In genomic region chr11:65158658-65158990, GRCm38 (mm10) we compare ENCODE assay signal across 31 mouse cellular contexts. TPM values are rescaled to one million over a fixed set of nuclear protein-coding genes. Genes with fewer than 3 reads are reported as not detected.
"Had no signal": no experiment of that assay in that cellular context is flagged by ENCODE, and none has a peak within 500 bp of the region (broad histone marks: within the 10 kb centered on the region; RNA-seq: fewer than 3 reads in every experiment).

No protein-coding gene starts in this region.

- H3K36me3 ChIP-seq: heart, embryonic 12.5 days; hindbrain, embryonic 10.5 days; hindbrain, embryonic 12.5 days; intestine, embryonic 15.5 days; limb, embryonic 10.5 days; limb, embryonic 12.5 days; liver, embryonic 13.5 days had no signal

- H3K27ac ChIP-seq: gastrocnemius, adult 2 months; heart, adult 2 months; hindbrain, embryonic 10.5 days; hindbrain, embryonic 12.5 days; hindbrain, embryonic 14.5 days; intestine, embryonic 15.5 days; layer of hippocampus, adult 2 months; left cerebral cortex, adult 2 months; limb, embryonic 10.5 days; limb, embryonic 12.5 days; liver, embryonic 13.5 days had no signal

- H3K4me3 ChIP-seq: gastrocnemius, adult 2 months; heart, adult 2 months; heart, embryonic 12.5 days; hindbrain, embryonic 10.5 days; hindbrain, embryonic 12.5 days; intestine, embryonic 15.5 days; layer of hippocampus, adult 2 months; left cerebral cortex, adult 2 months; limb, embryonic 10.5 days; limb, embryonic 12.5 days; liver, embryonic 13.5 days had no signal

- H3K27me3 ChIP-seq: heart, embryonic 12.5 days; intestine, embryonic 15.5 days had no signal

- H3K4me1 ChIP-seq: liver, embryonic 13.5 days had no signal

- ATAC-seq: hindbrain, embryonic 16.5 days; inflammation-experienced regulatory T-cells, adult 6 months; intestine, embryonic 15.5 days; intestine, postnatal 0 days had no signal

- H3K9me3 ChIP-seq: heart, embryonic 12.5 days; hindbrain, embryonic 10.5 days; hindbrain, embryonic 12.5 days; intestine, embryonic 15.5 days; limb, embryonic 10.5 days; liver, embryonic 13.5 days had no signal

- DNase-seq: gastrocnemius, adult 2 months; gastrocnemius, postnatal 10 days; gastrocnemius, postnatal 25 days; heart, adult 2 months; heart, postnatal 10 days; heart, postnatal 4 days; kidney, adult 18-20 months; kidney, adult 8-10 months; kidney, postnatal 10 days; kidney, postnatal 25 days; kidney, postnatal 4 days; liver; liver, embryonic 13.5 days had no signal

RNA-seq across cellular contexts. Expression of gene 1700086D15Rik, which starts 1.1 kb away (rescaled TPM):
- total RNA-seq: gastrocnemius, postnatal 25 days; granulocyte monocyte progenitor cell, adult 5-6 weeks had no signal
- polyA plus RNA-seq: heart, adult 2 months; heart, embryonic 14.5 days; heart, embryonic 16.5 days; hindbrain, embryonic 10.5 days; hindbrain, embryonic 12.5 days; inflammation-experienced regulatory T-cells, adult 6 months; intestine, embryonic 15.5 days; intestine, postnatal 0 days; kidney, embryonic 14.5 days; kidney, embryonic 16.5 days; limb, embryonic 10.5 days; limb, embryonic 12.5 days; liver, embryonic 11.5 days; liver, embryonic 13.5 days had no signal

RNA-seq across cellular contexts. Expression of gene Arhgap44, which starts 4.1 kb away (rescaled TPM):
- total RNA-seq: granulocyte monocyte progenitor cell, adult 5-6 weeks had no signal
